Comparison of ENCODE assay signal across 9 mouse cellular contexts in the genomic region with DNA sequence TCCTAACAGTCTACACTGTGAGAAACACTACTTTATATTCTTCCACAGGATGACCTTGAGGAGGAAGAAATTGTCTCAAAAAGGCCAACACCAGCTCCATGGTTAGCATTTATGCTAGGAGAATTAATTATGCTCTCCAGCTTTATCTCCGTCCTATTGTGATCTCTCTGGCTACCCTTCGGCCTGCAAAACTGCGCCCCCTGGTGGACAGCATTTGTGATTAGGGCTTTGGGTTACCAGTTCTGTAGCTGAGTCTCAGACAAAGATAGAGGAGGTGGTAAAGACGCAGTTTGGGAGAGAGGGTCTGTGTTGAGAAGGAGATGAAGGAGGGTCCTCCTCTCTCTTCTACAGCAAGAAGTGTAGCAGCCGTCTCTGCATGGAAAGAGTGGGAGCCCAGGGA. TPM values are rescaled to one million over a fixed set of nuclear protein-coding genes. Genes with fewer than 3 reads are reported as not detected.
DNase-seq lines count a peak whose midpoint lies in the region; ATAC-seq and TF ChIP-seq lines count a peak whose summit lies in the region.
"Had no signal": no experiment of that assay in that cellular context is flagged by ENCODE, and none has a peak within 500 bp of the region (broad histone marks: within the 10 kb centered on the region; RNA-seq: fewer than 3 reads in every experiment).

No protein-coding gene starts in this region.

- no peak overlapping the region for H3K4me2 ChIP-seq in kidney, embryonic 15.5 days
- H3K4me2 ChIP-seq in limb, embryonic 14.5 days (replicated peaks; ENCODE audit: low read depth, low read length, severe bottlenecking), result no peak overlapping the region

- H3K27ac ChIP-seq in kidney, adult 2 months (ENCODE audit: insufficient read depth, low read depth, low read length), result no peak overlapping the region
- H3K27ac ChIP-seq in kidney, embryonic 15.5 days, result no peak overlapping the region
- H3K27ac ChIP-seq in limb, embryonic 14.5 days (replicated peaks; ENCODE audit: low read depth, low read length), result no peak overlapping the region

- no peak overlapping the region for H3K9ac ChIP-seq in kidney, embryonic 15.5 days
- no peak overlapping the region for H3K9ac ChIP-seq in limb, embryonic 14.5 days (ENCODE audit: low read depth, low read length, severe bottlenecking)

- H3K27me3 ChIP-seq in kidney, adult 2 months (replicated peaks; ENCODE audit: control insufficient read depth, insufficient read depth, low read length), result no peaks in the 10 kb centered on the region; the same call in 1 of the 2 replicates
- no peaks in the 10 kb centered on the region for H3K27me3 ChIP-seq in kidney, embryonic 15.5 days
- H3K27me3 ChIP-seq in G1E (ENCODE audit: insufficient read depth, low read length), result peaks cover 27% of the 10 kb centered on the region
- no peaks in the 10 kb centered on the region for H3K27me3 ChIP-seq in limb, embryonic 14.5 days (ENCODE audit: control insufficient read depth, insufficient read depth, low read length)

- intact Hi-C loops in gastrocnemius, postnatal 14 days (cut with DNase I; ENCODE audit: low total_unique reads), result no loop called here

- peak; percentile 86 for TF ChIP-seq CTCF in kidney, adult 2 months (conservative IDR thresholded peaks at IDR 0.05; ENCODE audit: insufficient read depth, insufficient read length, low read depth, low read length)
- peak; percentile 70 for TF ChIP-seq CTCF in G1E (IDR thresholded peaks at IDR 0.05; ENCODE audit: low read depth, low read length)

- peak; percentile 71 for DNase-seq in kidney, adult 2 months
- DNase-seq in G1E (ENCODE audit: low spot score), result peak; percentile 65
- DNase-seq in cerebellum, adult 8-10 months, result peak; percentile 40
- DNase-seq in gastrocnemius, postnatal 14 days, result peak; percentile 78
- peak; percentile 41 for DNase-seq in limb, embryonic 14.5 days (ENCODE audit: low spot score)
- peak; percentile 93 for DNase-seq in thymus, postnatal 4 days

- no peak for ATAC-seq in kidney, embryonic 15.5 days (replicated peaks; ENCODE audit: low FRiP score)
- no peak for ATAC-seq in G1E (ENCODE audit: extremely low read depth, insufficient number of reproducible peaks, low FRiP score, poor library complexity, severe bottlenecking)
- no peak for ATAC-seq in limb, embryonic 14.5 days (ENCODE audit: low FRiP score, low read depth)
- ATAC-seq in neutrophil, adult 5-6 weeks (ENCODE audit: extremely low read depth, insufficient number of reproducible peaks, low FRiP score, poor library complexity, severe bottlenecking), result peak; percentile 43; the same call in 1 of the 2 replicates

- H3K4me3 ChIP-seq in kidney, adult 2 months (ENCODE audit: insufficient read depth, low read depth, low read length), result no peak overlapping the region
- no peak overlapping the region for H3K4me3 ChIP-seq in kidney, embryonic 15.5 days (replicated peaks)
- no peak overlapping the region for H3K4me3 ChIP-seq in G1E (ENCODE audit: low read depth, low read length)
- H3K4me3 ChIP-seq in limb, embryonic 14.5 days (replicated peaks; ENCODE audit: low read length), result no peak overlapping the region
- H3K4me3 ChIP-seq: megakaryocyte, embryonic 14.5 days had no signal

- H3K4me1 ChIP-seq in kidney, adult 2 months (ENCODE audit: control insufficient read depth, insufficient read depth, low read length), result no peaks in the 10 kb centered on the region
- H3K4me1 ChIP-seq in kidney, embryonic 15.5 days, result peaks cover 42% of the 10 kb centered on the region
- no peaks in the 10 kb centered on the region for H3K4me1 ChIP-seq in G1E (ENCODE audit: insufficient read depth, low read depth, low read length)
- peaks cover 13% of the 10 kb centered on the region for H3K4me1 ChIP-seq in limb, embryonic 14.5 days (ENCODE audit: control insufficient read depth, insufficient read depth, low read length)

- 13% methylated on average over 5 of the region's 5 CpGs for WGBS in kidney, adult 2 months
- 9% methylated on average over 5 of the region's 5 CpGs for WGBS in kidney, embryonic 15.5 days
- WGBS in limb, embryonic 14.5 days, result 11% methylated on average over 5 of the region's 5 CpGs

- H3K36me3 ChIP-seq in kidney, adult 2 months (ENCODE audit: control insufficient read depth, insufficient read depth, low read length), result no peaks in the 10 kb centered on the region
- H3K36me3 ChIP-seq in kidney, embryonic 15.5 days, result no peaks in the 10 kb centered on the region
- H3K36me3 ChIP-seq in G1E (replicated peaks), result no peaks in the 10 kb centered on the region
- H3K36me3 ChIP-seq in limb, embryonic 14.5 days (ENCODE audit: control insufficient read depth, insufficient read depth, low read length), result no peaks in the 10 kb centered on the region

- TF ChIP-seq POLR2A in kidney, adult 2 months (IDR thresholded peaks at IDR 0.05; ENCODE audit: low read depth, low read length), result no peak
- no peak for TF ChIP-seq POLR2A in limb, embryonic 14.5 days (IDR thresholded peaks at IDR 0.05; ENCODE audit: borderline replicate concordance, extremely low read depth, insufficient read depth, insufficient read length)

- no peaks in the 10 kb centered on the region for H3K9me3 ChIP-seq in kidney, embryonic 15.5 days (replicated peaks)
- no peaks in the 10 kb centered on the region for H3K9me3 ChIP-seq in G1E (replicated peaks)
- H3K9me3 ChIP-seq in limb, embryonic 14.5 days (ENCODE audit: control insufficient read depth, low read length), result no peaks in the 10 kb centered on the region
- H3K9me3 ChIP-seq: megakaryocyte, embryonic 14.5 days had no signal

RNA-seq across cellular contexts. Expression of gene Tnni1, which starts 10.6 kb away (rescaled TPM):
- polyA plus RNA-seq in kidney, adult 2 months (2012; rRNA removed), result 5.8 TPM in 1 of 2 replicates, not detected in the other
- polyA plus RNA-seq in kidney, embryonic 15.5 days (2015; fragmentation: Nextera tagmentation; extraction: Ambion mirVana), result 36.1 and 56.2 TPM in 2 replicates
- total RNA-seq in G1E (2014; fragmentation: Nextera tagmentation), result not detected in 2 replicates
- 0.11 TPM in 1 of 2 replicates, not detected in the other for total RNA-seq in G1E (2017)
- 0.04 TPM in 1 of 2 replicates, not detected in the other for polyA plus RNA-seq in G1E (2012)
- 100 to 1,000 TPM; 204 to 373 TPM for total RNA-seq in gastrocnemius, postnatal 14 days (2021)
- polyA plus RNA-seq in limb, embryonic 14.5 days (2012; rRNA removed), result 349 and 357 TPM in 2 replicates
- 300 and 419 TPM in 2 replicates for polyA plus RNA-seq in limb, embryonic 14.5 days (2014; fragmentation: Nextera tagmentation; extraction: Ambion mirVana)
- total RNA-seq in neutrophil, adult 5-6 weeks (2017), result not detected in 2 replicates

RNA-seq across cellular contexts. Expression of gene Phlda3, which starts 23.9 kb away (rescaled TPM):
- polyA plus RNA-seq in kidney, adult 2 months (2012; rRNA removed), result 37.2 and 40.0 TPM in 2 replicates
- 79.5 and 86.2 TPM in 2 replicates for polyA plus RNA-seq in kidney, embryonic 15.5 days (2015; fragmentation: Nextera tagmentation; extraction: Ambion mirVana)
- total RNA-seq in G1E (2014; fragmentation: Nextera tagmentation), result not detected in 2 replicates
- total RNA-seq in G1E (2017), result 0.98 and 1.7 TPM in 2 replicates
- polyA plus RNA-seq in G1E (2012), result 5.2 and 5.4 TPM in 2 replicates
- 10 to 100 TPM; 25.4 to 39.5 TPM for total RNA-seq in gastrocnemius, postnatal 14 days (2021)
- 60.6 and 69.1 TPM in 2 replicates for polyA plus RNA-seq in limb, embryonic 14.5 days (2012; rRNA removed)
- polyA plus RNA-seq in limb, embryonic 14.5 days (2014; fragmentation: Nextera tagmentation; extraction: Ambion mirVana), result 85.1 and 87.4 TPM in 2 replicates
- 0.47 TPM in 1 of 2 replicates, not detected in the other for total RNA-seq in neutrophil, adult 5-6 weeks (2017)

RNA-seq across cellular contexts. Expression of gene Lad1, which starts 28.6 kb away (rescaled TPM):
- 114 and 145 TPM in 2 replicates for polyA plus RNA-seq in kidney, adult 2 months (2012; rRNA removed)
- polyA plus RNA-seq in kidney, embryonic 15.5 days (2015; fragmentation: Nextera tagmentation; extraction: Ambion mirVana), result 21.7 and 22.1 TPM in 2 replicates
- not detected in 2 replicates for total RNA-seq in G1E (2014; fragmentation: Nextera tagmentation)
- total RNA-seq in G1E (2017), result 0.16 TPM in 1 of 2 replicates, not detected in the other
- polyA plus RNA-seq in G1E (2012), result not detected in 2 replicates
- total RNA-seq in gastrocnemius, postnatal 14 days (2021), result under 1 TPM; 0.16 to 0.22 TPM
- polyA plus RNA-seq in limb, embryonic 14.5 days (2012; rRNA removed), result 10.9 and 12.2 TPM in 2 replicates
- polyA plus RNA-seq in limb, embryonic 14.5 days (2014; fragmentation: Nextera tagmentation; extraction: Ambion mirVana), result 20.9 and 25.9 TPM in 2 replicates
- total RNA-seq in neutrophil, adult 5-6 weeks (2017), result 0.12 TPM in 1 of 2 replicates, not detected in the other

RNA-seq across cellular contexts. Expression of gene Tnnt2, which starts 46.3 kb away (rescaled TPM):
- polyA plus RNA-seq in kidney, adult 2 months (2012; rRNA removed), result 0.44 and 1.0 TPM in 2 replicates
- polyA plus RNA-seq in kidney, embryonic 15.5 days (2015; fragmentation: Nextera tagmentation; extraction: Ambion mirVana), result 22.2 and 39.9 TPM in 2 replicates
- total RNA-seq in G1E (2014; fragmentation: Nextera tagmentation), result not detected in 2 replicates
- total RNA-seq in G1E (2017), result 0.17 and 0.38 TPM in 2 replicates
- not detected in 2 replicates for polyA plus RNA-seq in G1E (2012)
- 10 to 100 TPM; 22.8 to 27.9 TPM for total RNA-seq in gastrocnemius, postnatal 14 days (2021)
- polyA plus RNA-seq in limb, embryonic 14.5 days (2012; rRNA removed), result 44.5 and 108 TPM in 2 replicates
- 78.3 and 104 TPM in 2 replicates for polyA plus RNA-seq in limb, embryonic 14.5 days (2014; fragmentation: Nextera tagmentation; extraction: Ambion mirVana)
- total RNA-seq in neutrophil, adult 5-6 weeks (2017), result 0.12 TPM in 1 of 2 replicates, not detected in the other

Comparison
In these comparisons a context has a peak if more than half of its experiments do, and no peak if none do; other contexts are left out.
1. DNase-seq: peak in every context shown above with its lines; median percentile 93 in thymus, postnatal 4 days; 78 in gastrocnemius, postnatal 14 days; 71 in kidney, adult 2 months; 65 in G1E; 41 in limb, embryonic 14.5 days; 40 in cerebellum, adult 8-10 months.
2. RNA of gene Lad1, which starts 28.6 kb away (polyA plus RNA-seq): 114 to 145 TPM in kidney, adult 2 months, 10.9 to 25.9 TPM in limb, embryonic 14.5 days and 21.7 to 22.1 TPM in kidney, embryonic 15.5 days; not detected in G1E; every median in the first group is over 10 times any median in the second.